Mouse (Mus musculus) heart, postnatal 25 days (tissue): ENCODE data around the gene Sbk3. TPM values are rescaled to one million over a fixed set of nuclear protein-coding genes. Genes with fewer than 3 reads are reported as not detected.

Source experiments
- DNase-seq: peaks from one replicate; pipeline ENCODE4 v3.0.0; 2022; ENCODE audit warnings: low spot score
- intact Hi-C: fragments of 180-260 bp; cut with DNase I; formaldehyde crosslinking; loops from one replicate; pipeline ENCODE4 v1.15.1; 2025
- total RNA-seq, 2 experiments: library from RNA; stranded (reverse); gene quantifications; 2 replicates each; pipeline ENCODE4 v1.2.3; 2021

The Sbk3 gene
- total RNA-seq, 2 experiments from 2014 or later = 46.1 to 48.7 TPM

- no peak for DNase-seq
- intact Hi-C loops = loop anchor here (1.0 to 5.0 kb wide), 2 partner anchors 23 to 316 kb away; partner anchors contain the start of gene Zfp628
Measured at GRCm38 (mm10) chr7:4938456-4938855, 32.5 kb downstream of the Sbk3 start.

- intact Hi-C loops = loop anchor here (5.0 kb wide), 1 partner anchor 315 kb away; no protein-coding TSS in a partner anchor
Measured at GRCm38 (mm10) chr7:4937392-4937791, 33.6 kb downstream of the Sbk3 start.

GRCm38 (mm10) chr7:4936832-4937231 lies 34.1 kb downstream of the Sbk3 start:
- intact Hi-C loops = loop anchor here (5.0 kb wide), 1 partner anchor 315 kb away; no protein-coding TSS in a partner anchor
- no peak for DNase-seq

More at GRCm38 (mm10) chr7:4937392-4937791, 33.6 kb downstream of the Sbk3 start:
- no peak for DNase-seq

- no peak for DNase-seq
Measured at GRCm38 (mm10) chr7:4934160-4934914, 36.6 kb downstream of the Sbk3 start.

GRCm38 (mm10) chr7:4933103-4933502 lies 37.9 kb downstream of the Sbk3 start:
- no peak for DNase-seq
- intact Hi-C loops = no loop called here

More at GRCm38 (mm10) chr7:4934160-4934914, 36.6 kb downstream of the Sbk3 start:
- intact Hi-C loops = no loop called here

GRCm38 (mm10) chr7:4928323-4928722 lies 42.6 kb downstream of the Sbk3 start:
- intact Hi-C loops = no loop called here
- DNase-seq = no peak

GRCm38 (mm10) chr7:4927711-4928110 lies 43.3 kb downstream of the Sbk3 start:
- intact Hi-C loops = no loop called here
- no peak for DNase-seq

GRCm38 (mm10) chr7:4926849-4927248 lies 44.1 kb downstream of the Sbk3 start:
- no peak for DNase-seq
- intact Hi-C loops = no loop called here

- DNase-seq = peak; percentile 63
- intact Hi-C loops = no loop called here
Measured at GRCm38 (mm10) chr7:4925441-4926381, 45.3 kb downstream of the Sbk3 start, which contains the start of gene Ssc5d. Ssc5d (plus strand) TSS chr7:4925785.

GRCm38 (mm10) chr7:4924891-4925301 lies 46.1 kb downstream of the Sbk3 start:
- DNase-seq = peak; percentile 54
- intact Hi-C loops = no loop called here

- intact Hi-C loops = no loop called here
- no peak for DNase-seq
Measured at GRCm38 (mm10) chr7:4924483-4924882, 46.5 kb downstream of the Sbk3 start.

- intact Hi-C loops = no loop called here
- no peak for DNase-seq
Measured at GRCm38 (mm10) chr7:4923586-4924364, 47.2 kb downstream of the Sbk3 start.

- DNase-seq = no peak
- intact Hi-C loops = no loop called here
Measured at GRCm38 (mm10) chr7:4922931-4923565, 47.9 kb downstream of the Sbk3 start.

- peak; percentile 62 for DNase-seq
- intact Hi-C loops = no loop called here
Measured at GRCm38 (mm10) chr7:4922508-4922907, 48.5 kb downstream of the Sbk3 start.

GRCm38 (mm10) chr7:4921824-4922482 lies 49.0 kb downstream of the Sbk3 start, which contains the start of gene Nat14:
Nat14 (plus strand) TSS chr7:4922028.
- no peak for DNase-seq
- intact Hi-C loops = no loop called here

- DNase-seq = no peak
- intact Hi-C loops = no loop called here
Measured at GRCm38 (mm10) chr7:4920976-4921823, 49.8 kb downstream of the Sbk3 start.

- DNase-seq = no peak
- intact Hi-C loops = no loop called here
Measured at GRCm38 (mm10) chr7:4920496-4920895, 50.5 kb downstream of the Sbk3 start.

GRCm38 (mm10) chr7:4919971-4920370 lies 51.0 kb downstream of the Sbk3 start:
- intact Hi-C loops = loop anchor here (5.0 kb wide), 1 partner anchor 108 kb away; the partner anchor contains the start of gene Ube2s
- DNase-seq = no peak
